Mouse (Mus musculus) left cerebral cortex, adult 8-10 months (tissue): ENCODE results near the gene Pemt. TPM values are rescaled to one million over a fixed set of nuclear protein-coding genes. Genes with fewer than 3 reads are reported as not detected.
A peak's percentile ranks its signal among the peaks of the same experiment; 100 is the strongest.

Source experiments
- DNase-seq, 2 experiments: peaks; one replicate each; pipeline ENCODE4 v3.0.0; 2022; ENCODE audit warnings: low spot score in 2 of 2
- total RNA-seq, 4 experiments: library from RNA; stranded (reverse); gene quantifications; 2 replicates each; pipeline ENCODE4 v1.2.4; 2022

Gene Pemt
- 1 to 10 TPM; 2.7 to 6.2 (median 4.3) TPM for total RNA-seq

DNA sequence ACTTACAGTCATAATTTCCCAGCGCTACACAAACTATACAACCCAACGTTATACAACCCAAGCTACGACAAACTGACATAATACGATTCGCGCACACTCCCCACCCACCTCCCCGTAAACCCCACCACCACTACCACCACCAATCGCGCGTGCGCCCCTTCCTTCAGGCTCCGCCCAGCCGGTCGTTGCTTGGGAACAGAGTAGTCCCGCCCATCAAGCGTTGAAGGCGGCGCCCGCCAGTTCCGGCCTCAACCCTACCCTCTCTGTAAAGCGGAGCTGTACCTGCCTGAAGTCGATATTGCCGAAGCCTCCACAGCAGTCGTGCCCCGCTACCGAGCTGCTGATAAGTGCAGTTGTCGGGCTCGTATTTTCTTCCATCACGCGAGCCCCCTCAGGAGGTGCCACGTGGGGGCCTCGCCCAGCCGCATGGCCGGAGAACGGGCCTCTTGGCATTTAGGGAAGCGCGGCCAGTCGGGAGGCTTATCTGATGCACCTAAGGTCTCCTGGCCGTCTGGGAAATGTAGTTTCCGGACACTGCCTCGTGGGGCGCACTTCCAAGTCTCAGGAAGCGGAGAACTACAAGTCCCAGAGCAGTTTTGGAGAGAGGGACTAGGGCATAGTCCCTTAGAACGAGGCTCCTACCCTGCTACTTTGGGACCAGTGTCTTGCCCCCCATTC, at the start of gene Pemt:
Pemt (minus strand) TSS at position 432 of the 678 bp plus-strand sequence.
- peak; percentile 96 for DNase-seq

DNA sequence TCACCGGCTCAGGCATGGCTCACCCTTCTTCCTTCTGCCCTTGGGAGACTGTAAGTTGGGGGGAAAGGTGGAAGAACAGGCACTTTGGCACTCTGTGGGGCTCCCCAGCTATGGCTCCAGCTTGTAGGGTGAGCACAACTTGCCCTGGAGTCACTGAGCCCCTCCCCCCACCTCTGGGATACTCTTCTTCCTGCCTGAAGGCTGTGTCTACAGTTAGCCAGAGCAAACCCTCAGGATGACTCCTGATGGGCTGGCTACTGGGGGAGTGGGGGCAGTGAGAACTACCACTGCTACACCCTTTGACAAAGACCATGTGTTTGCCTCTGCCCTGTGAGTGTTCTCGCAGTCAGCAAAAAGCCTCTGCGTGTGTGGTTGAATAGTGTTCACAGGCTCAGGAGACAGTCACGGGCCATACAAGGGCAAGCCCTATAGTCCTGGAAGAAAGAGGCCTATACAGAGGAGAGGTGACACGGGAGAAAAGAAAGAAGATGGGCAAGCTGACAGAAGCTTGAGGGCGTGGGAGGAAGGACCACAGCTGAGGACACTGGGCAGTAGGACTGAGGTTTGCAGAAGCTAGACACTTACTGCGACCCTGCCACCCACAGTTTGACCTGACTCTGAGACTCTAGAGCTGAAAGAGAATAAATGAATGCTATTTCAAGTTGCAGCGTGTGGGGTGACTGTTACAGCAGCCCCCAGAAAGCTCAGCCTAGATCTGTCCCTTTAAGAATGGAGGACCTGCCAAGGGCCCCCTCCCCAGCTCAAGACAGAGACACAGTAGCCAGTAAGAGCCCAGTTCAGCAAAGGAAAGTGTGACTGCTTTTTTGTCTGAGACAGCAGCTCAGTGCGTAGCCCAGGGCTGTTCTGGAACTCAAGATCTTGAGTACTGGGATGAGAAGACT, 48.9 kb upstream of the Pemt start:
- no peak for DNase-seq

DNA sequence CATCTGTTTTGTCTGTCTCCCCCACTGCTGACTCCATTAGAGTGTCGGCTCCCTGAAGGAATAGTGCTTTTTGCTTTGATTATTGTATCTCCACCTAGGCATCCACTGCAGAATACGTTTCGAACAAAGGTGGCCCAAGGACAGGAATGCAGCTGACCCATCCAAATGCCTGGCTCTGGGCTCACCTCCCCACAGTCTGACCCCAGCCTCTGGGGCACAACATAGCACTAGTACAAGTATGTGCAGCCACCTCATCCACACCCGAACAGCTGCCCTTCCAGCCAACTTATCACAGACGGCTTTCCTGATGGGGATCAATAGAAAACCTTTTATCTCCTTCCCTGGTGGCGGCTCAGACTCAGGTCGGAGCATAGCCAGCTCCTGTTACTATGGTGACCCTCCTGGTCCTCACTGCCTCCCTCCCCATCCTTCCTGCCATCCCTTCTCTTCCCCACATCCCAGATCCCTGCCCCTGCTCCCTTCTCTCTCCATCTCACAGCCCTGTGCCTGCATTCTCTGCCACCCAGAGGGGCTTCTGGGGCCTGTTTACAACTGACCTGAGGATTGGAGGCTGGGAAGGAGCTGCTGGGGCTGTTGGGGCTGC, 47.8 kb upstream of the Pemt start:
- DNase-seq = no peak

DNA sequence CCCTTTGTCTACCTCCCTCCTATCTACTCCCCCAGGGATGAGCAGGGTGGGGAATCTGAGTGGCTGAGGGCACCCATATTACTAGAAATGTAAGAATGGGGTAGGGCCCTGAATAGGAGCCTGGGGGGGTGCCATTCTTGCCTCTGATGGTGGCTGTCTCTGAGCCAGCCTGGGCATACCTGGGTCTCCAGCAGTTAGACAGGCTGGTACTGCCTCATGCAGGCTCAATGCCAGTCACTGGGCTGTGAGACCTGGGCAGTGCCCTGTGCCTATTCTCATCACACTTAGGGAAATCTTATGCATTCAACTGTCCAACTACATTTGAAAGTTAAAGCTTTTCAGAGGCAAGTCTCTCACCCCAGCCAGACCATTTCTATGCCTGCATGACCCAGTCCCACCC, 46.9 kb upstream of the Pemt start:
- DNase-seq = no peak

DNA sequence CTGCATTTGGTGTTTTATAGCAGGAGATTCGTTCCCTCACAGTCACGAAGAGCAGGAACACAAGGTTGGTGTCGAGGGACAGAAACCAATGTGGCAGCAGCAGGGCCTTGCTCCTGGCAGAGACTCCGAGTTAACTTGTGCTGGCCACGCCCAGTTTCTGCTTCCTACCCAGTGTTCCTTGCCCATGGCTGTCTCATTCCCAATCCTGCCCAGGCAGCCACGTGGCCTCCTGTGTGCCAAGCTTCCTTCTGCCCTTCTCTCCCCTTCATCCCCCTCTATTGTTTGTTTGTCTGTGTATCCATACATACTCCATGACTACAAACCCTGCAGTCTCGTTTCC, 45.1 kb upstream of the Pemt start:
- DNase-seq = no peak

GRCm38 (mm10) chr11:60090696-60091421, 44.6 kb upstream of the Pemt start:
- no peak for DNase-seq

DNA sequence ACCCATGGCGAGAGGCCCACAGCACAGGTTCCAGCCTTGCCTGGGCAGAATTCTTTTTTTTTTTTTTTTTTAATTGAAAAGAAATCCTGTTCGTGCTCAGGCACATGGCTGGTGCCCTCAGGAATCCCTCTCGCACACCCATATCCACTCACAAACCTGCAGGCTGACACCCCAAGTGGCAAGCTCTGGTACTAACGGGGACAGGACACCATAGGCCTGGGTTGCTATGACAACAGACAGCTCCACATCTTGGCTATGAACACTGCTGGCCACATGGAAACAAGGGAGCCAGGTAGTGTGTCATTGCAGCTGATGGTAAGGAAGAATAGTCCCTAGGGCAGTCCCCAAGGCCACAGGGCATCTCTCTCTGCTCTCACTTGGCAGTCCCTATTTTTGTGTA, 42.7 kb upstream of the Pemt start:
- peak in 1 of 2 experiments; percentile 73 for DNase-seq

GRCm38 (mm10) chr11:60086676-60087075, 40.4 kb upstream of the Pemt start:
- DNase-seq = no peak

DNA sequence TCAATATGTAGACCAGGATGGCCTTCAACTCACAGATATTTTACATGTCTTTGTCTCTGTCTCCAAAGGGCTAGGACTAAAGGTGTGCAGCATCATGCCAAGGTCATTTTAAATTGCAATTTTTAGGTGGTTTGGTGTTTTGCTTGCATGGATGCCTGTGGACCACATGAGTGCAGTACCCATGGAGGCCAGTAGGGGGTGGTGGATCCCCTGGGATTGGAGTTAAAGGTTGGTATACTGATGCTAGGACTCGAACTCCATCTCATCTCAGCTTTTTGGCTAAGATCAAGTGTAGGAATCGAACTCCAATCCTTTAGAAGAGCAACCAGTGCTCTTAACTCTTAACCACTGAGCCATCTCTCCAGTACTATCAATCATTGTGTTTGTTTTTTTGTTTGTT, 38.3 kb upstream of the Pemt start:
- DNase-seq = no peak

GRCm38 (mm10) chr11:60076790-60077189, 30.5 kb upstream of the Pemt start:
- DNase-seq = peak in 1 of 2 experiments; percentile 46

DNA sequence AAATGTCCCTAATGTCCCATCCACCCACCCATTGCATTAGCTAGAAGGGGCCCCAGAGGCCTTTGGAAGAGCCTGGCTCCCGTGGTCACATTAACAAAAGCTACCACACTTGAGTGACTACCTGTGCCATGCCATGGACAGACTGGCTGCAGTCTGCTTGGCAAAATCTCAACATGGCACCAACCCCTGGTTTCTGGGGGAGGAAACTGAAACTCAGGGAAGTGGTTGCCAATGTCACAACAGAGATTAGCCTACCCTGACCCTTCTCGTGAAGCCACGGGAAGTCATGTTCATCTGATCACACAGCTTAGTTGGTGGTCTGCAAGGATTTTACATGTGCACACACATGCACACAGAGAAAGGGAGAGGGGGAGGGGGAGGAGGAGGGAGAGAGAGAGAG, 29.9 kb upstream of the Pemt start:
- DNase-seq = no peak

- no peak for DNase-seq
Observed at GRCm38 (mm10) chr11:60073936-60074502, 27.7 kb upstream of the Pemt start.

GRCm38 (mm10) chr11:60073121-60073520, 26.8 kb upstream of the Pemt start:
- DNase-seq = no peak

DNA sequence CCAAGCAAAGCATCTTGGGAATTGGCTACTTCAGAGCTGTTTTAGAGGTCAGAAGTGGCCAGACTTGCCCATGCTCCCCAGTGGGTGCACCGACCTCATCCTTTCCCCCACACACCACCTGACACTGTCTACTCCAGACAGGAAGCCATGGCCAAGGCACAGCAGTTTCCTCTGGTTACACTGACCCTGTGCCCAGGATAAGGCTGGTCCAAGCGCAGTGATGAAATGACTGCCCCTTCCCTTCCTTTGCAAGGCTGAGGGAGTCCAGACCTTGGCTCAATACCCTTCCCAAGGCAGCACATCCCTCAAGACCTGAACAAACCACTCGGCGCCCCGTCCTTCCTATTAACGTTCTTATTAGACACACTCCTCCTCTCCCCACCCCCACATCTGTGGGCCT, 24.9 kb upstream of the Pemt start:
- DNase-seq = no peak

DNA sequence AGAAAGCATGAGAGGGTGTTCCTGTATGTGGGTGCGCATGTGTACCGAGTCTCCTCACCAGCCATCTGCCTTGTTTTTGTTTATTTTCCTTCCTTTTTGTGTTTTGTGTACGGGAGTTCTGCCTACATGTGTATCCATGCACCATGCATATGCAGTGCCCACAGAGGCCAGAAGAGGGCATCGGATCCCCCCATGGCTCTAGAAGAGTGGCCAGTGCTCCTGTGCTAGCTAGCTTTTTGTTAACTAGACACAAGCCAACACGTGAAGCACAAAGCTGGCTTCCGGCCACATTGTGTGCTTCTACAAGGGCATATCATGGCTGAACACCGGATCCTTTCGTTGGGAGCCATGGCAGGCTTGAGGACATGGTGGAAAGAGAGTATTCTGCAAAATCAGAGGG, 24.3 kb upstream of the Pemt start:
- no peak for DNase-seq

GRCm38 (mm10) chr11:60068631-60069030, 22.3 kb upstream of the Pemt start:
- no peak for DNase-seq

- DNase-seq = no peak
Observed at GRCm38 (mm10) chr11:60067646-60068045, 21.4 kb upstream of the Pemt start.

- DNase-seq = no peak
Observed at GRCm38 (mm10) chr11:60065267-60065666, 19.0 kb upstream of the Pemt start.

- no peak for DNase-seq
Observed at GRCm38 (mm10) chr11:60061504-60062006, 15.3 kb upstream of the Pemt start.

DNA sequence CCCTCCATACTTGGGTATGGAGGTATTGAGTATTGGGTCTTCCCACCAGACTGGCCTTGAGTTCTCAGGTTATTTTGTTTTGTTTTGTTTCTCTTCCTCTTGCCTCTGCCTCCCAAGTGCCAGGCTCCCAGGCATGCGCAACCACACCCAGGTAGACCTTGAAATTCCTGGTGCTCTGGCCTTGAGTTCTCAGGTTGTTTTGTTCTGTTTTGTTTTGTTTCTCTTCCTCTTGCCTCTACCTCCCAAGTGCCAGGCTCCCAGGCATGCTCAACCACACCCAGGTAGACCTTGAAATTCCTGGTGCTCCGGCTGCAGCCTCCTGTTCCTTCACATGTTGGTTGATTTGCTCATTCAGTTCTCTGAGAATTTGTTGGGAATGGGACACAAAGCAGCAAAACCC, 13.7 kb upstream of the Pemt start:
- no peak for DNase-seq

DNA sequence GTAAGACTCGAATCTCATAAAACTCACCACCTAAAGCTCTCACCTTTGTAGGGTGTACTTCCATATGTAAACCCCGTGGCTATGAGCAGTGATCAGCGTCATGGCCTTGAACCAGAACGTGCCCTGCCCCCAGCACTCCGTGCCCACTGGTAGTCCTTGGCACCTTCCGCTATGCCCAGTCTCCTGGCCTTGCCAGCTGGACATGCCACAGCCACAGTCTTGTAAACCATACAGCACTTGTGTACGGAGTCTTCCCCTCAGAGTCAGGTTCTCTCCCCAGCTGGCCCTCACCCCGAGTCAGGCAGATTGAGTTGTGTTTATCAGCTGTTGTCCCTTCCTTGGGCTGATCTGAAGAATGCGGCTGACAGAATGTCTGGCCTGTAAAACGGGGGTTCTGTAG, 12.2 kb upstream of the Pemt start:
- no peak for DNase-seq
